Mouse (Mus musculus) ES-E14 (cell line): ENCODE data around the gene Ltbp3. TPM values are rescaled to one million over a fixed set of nuclear protein-coding genes. Genes with fewer than 3 reads are reported as not detected.
A peak's percentile ranks its signal among the peaks of the same experiment; 100 is the strongest.

ENCODE experiments used
- DNase-seq: peaks from one replicate; pipeline ENCODE4 v3.0.0-alpha.2; 2013; ENCODE audit warnings: low read depth, low spot score
- H3K27ac ChIP-seq: 2 replicates; pipeline ENCODE4 v1.5.1; 2012; ENCODE audit warnings: low read depth, mild to moderate bottlenecking, low read length, moderate library complexity, mixed read lengths; ENCODE audit not compliant: poor library complexity, insufficient read depth, severe bottlenecking
- H3K36me3 ChIP-seq: 2 replicates; pipeline ENCODE4 v1.6.1; 2012; ENCODE audit warnings: mild to moderate bottlenecking, low read length, moderate library complexity, mixed read lengths; ENCODE audit not compliant: control insufficient read depth, poor library complexity, insufficient read depth, severe bottlenecking
- H3K4me1 ChIP-seq, 2 experiments: fragments of 150-350 bp in 1 of 2; sonication (generic) in 1 of 2; 2 replicates each; pipeline ENCODE4 v1.6.1; 2012; ENCODE audit warnings: low read length in 2 of 2, mild to moderate bottlenecking in 1 of 2, mixed read lengths in 1 of 2; ENCODE audit not compliant: control insufficient read depth in 2 of 2, insufficient read depth in 2 of 2, poor library complexity in 1 of 2
- H3K4me3 ChIP-seq, 2 experiments: fragments of 150-350 bp in 1 of 2; sonication (generic) in 1 of 2; 2 replicates each; pipeline ENCODE4 v1.5.1; 2012; ENCODE audit warnings: low read length in 2 of 2, low read depth in 1 of 2, mild to moderate bottlenecking in 1 of 2, mixed read lengths in 1 of 2; ENCODE audit not compliant: insufficient read depth in 1 of 2, poor library complexity in 1 of 2, severe bottlenecking in 1 of 2
- H3K9ac ChIP-seq: 2 replicates; pipeline ENCODE4 v1.6.1; 2012; ENCODE audit warnings: low read depth, mild to moderate bottlenecking, low read length, mixed read lengths; ENCODE audit not compliant: poor library complexity, insufficient read depth, severe bottlenecking
- H3K9me3 ChIP-seq: fragments of 150-350 bp; sonication (generic); 2 replicates; pipeline ENCODE4 v1.6.1; 2012; ENCODE audit warnings: low read depth, mild to moderate bottlenecking, low read length; ENCODE audit not compliant: control insufficient read depth, insufficient read depth
- CHD2 ChIP-seq: IDR thresholded peaks from 2 replicates; pipeline ENCODE4 v1.6.1; 2014; ENCODE audit warnings: mild to moderate bottlenecking, low read depth, low read length, inconsistent platforms
- HCFC1 ChIP-seq: IDR thresholded peaks from 2 replicates; pipeline ENCODE4 v1.6.1; 2012; ENCODE audit warnings: low read length, inconsistent platforms, borderline replicate concordance; ENCODE audit not compliant: insufficient read depth
- MAFK ChIP-seq: IDR thresholded peaks from 2 replicates; pipeline ENCODE4 v1.6.1; 2014; ENCODE audit warnings: mild to moderate bottlenecking, low read depth, low read length, inconsistent platforms; ENCODE audit not compliant: insufficient read depth
- ZC3H11A ChIP-seq: IDR thresholded peaks from 2 replicates; pipeline ENCODE4 v1.6.1; 2012; ENCODE audit warnings: low read depth, mild to moderate bottlenecking, inconsistent platforms, low read length, borderline replicate concordance
- ZNF384 ChIP-seq: IDR thresholded peaks from 2 replicates; pipeline ENCODE4 v1.6.1; 2012; ENCODE audit warnings: low read depth, low read length, inconsistent platforms
- in situ Hi-C, 2 experiments: fragments of 600-800 bp; cut with MboI; formaldehyde crosslinking; loops; one replicate each; pipeline ENCODE4 v1.15.1; 2025; ENCODE audit warnings: low sequenced_read_pairs in 2 of 2, inconsistent platforms in 1 of 2; ENCODE audit not compliant: unreplicated experiment in 2 of 2
- total RNA-seq: library from RNA; depleted of rRNA; stranded (reverse); fragments of 300-350 nt; gene quantifications from 2 replicates; pipeline ENCODE4 v1.2.3, GENCODE M21; 2012

Ltbp3 gene
- total RNA-seq, 1 experiment = 7.0 TPM

- no peak for DNase-seq
- H3K4me3 ChIP-seq = no peak overlapping the region
- H3K9me3 ChIP-seq = no peaks in the 10 kb centered on the region
- no peak overlapping the region for H3K9ac ChIP-seq
- peaks cover 46% of the 10 kb centered on the region for H3K36me3 ChIP-seq
- in situ Hi-C loops = no loop called here
- H3K27ac ChIP-seq = no peak overlapping the region
- TF ChIP-seq ZC3H11A (no peak), CHD2 (no peak), ZNF384 (no peak), MAFK (no peak), HCFC1 (no peak)
- H3K4me1 ChIP-seq = peaks cover 2 to 12% of the 10 kb centered on the region in 2 experiments; a peak in 2 of 4 replicates
These were observed 22.5 kb downstream of the Ltbp3 start for GRCm38 (mm10) chr19:5763163-5763562.

GRCm38 (mm10) chr19:5767271-5767670 is 26.6 kb downstream of the Ltbp3 start:
- TF ChIP-seq HCFC1 (no peak), MAFK (no peak), CHD2 (no peak), ZNF384 (no peak), ZC3H11A (no peak)
- no peak overlapping the region for H3K9ac ChIP-seq
- peaks cover 2 to 13% of the 10 kb centered on the region in 2 experiments; a peak in 3 of 4 replicates for H3K4me1 ChIP-seq
- no peaks in the 10 kb centered on the region for H3K9me3 ChIP-seq
- peaks cover 28% of the 10 kb centered on the region for H3K36me3 ChIP-seq
- H3K27ac ChIP-seq = no peak overlapping the region
- in situ Hi-C loops = no loop called here
- no peak overlapping the region for H3K4me3 ChIP-seq
- DNase-seq = no peak

- in situ Hi-C loops = no loop called here
- H3K27ac ChIP-seq = no peak overlapping the region
- H3K4me1 ChIP-seq = peaks cover 0 to 7% of the 10 kb centered on the region in 2 experiments; a peak in 2 of 4 replicates
- peak overlapping the region; percentile 78 for H3K9ac ChIP-seq
- no peak for DNase-seq
- peak overlapping the region; percentile 77 to 94 for H3K4me3 ChIP-seq
- no peaks in the 10 kb centered on the region for H3K9me3 ChIP-seq
- peaks cover 8% of the 10 kb centered on the region for H3K36me3 ChIP-seq
- TF ChIP-seq MAFK = no peak
These were observed 29.6 kb downstream of the Ltbp3 start for GRCm38 (mm10) chr19:5770311-5770710.

- Histone ChIP-seq H3K27ac (no peak within 1 kb of the TSS), H3K9me3 (no peaks in the 10 kb centered on the region), H3K9ac (peak within 1 kb of the TSS; percentile 78), H3K4me1 (peaks cover 0 to 7% of the 10 kb centered on the region in 2 experiments; a peak in 2 of 4 replicates), H3K4me3 (peak within 1 kb of the TSS; percentile 77 to 94), H3K36me3 (peaks cover 6% of the 10 kb centered on the region; the same call in 1 of the 2 replicates)
- no peak for DNase-seq
- in situ Hi-C loops = no loop called here
- no peak for TF ChIP-seq MAFK
These were observed 30.5 kb downstream of the Ltbp3 start, which contains the start of gene Scyl1 for GRCm38 (mm10) chr19:5770925-5771860. Scyl1 (minus strand) TSS chr19:5771419.
